Mouse (Mus musculus): Measurements from ENCODE around the gene Foxn3. TPM values are rescaled to one million over a fixed set of nuclear protein-coding genes. Genes with fewer than 3 reads are reported as not detected.

Foxn3 gene
- polyA plus RNA-seq, 1 experiment from 2014 or later: 66.2 TPM

GRCm38 (mm10) chr12:99269396-99269795 is 294.0 kb downstream of the Foxn3 start:
- Histone ChIP-seq H3K4me2 (peak overlapping the region; percentile 33), H3K9me3 (replicated peaks) (no peaks in the 10 kb centered on the region), H3K9ac (no peak overlapping the region), H3K4me1 (replicated peaks) (peaks cover 52% of the 10 kb centered on the region), H3K27me3 (replicated peaks) (no peaks in the 10 kb centered on the region), H3K36me3 (no peaks in the 10 kb centered on the region), H3K27ac (ENCODE audit: poor library complexity, severe bottlenecking) (peak overlapping the region; percentile 71), H3K4me3 (no peak overlapping the region)
- ATAC-seq (ENCODE audit: insufficient number of reproducible peaks, low FRiP score): no peak
- WGBS: 47% methylated on average over 8 of the region's 8 CpGs

GRCm38 (mm10) chr12:99268954-99269353 is 294.4 kb downstream of the Foxn3 start:
- Histone ChIP-seq H3K4me1 (replicated peaks) (peaks cover 51% of the 10 kb centered on the region), H3K27me3 (replicated peaks) (no peaks in the 10 kb centered on the region), H3K4me2 (peak overlapping the region; percentile 33; the same call in 1 of the 2 replicates), H3K36me3 (no peaks in the 10 kb centered on the region), H3K27ac (ENCODE audit: poor library complexity, severe bottlenecking) (peak overlapping the region; percentile 71), H3K9ac (no peak overlapping the region; the same call in 1 of the 2 replicates), H3K4me3 (no peak overlapping the region), H3K9me3 (replicated peaks) (no peaks in the 10 kb centered on the region)
- WGBS: 85% methylated on average over 11 of the region's 11 CpGs
- ATAC-seq (ENCODE audit: insufficient number of reproducible peaks, low FRiP score): no peak

- no peak overlapping the region for H3K4me3 ChIP-seq
- no peak overlapping the region for H3K9ac ChIP-seq
- WGBS: 53% methylated on average over 11 of the region's 11 CpGs
- no peaks in the 10 kb centered on the region for H3K27me3 ChIP-seq (replicated peaks)
- no peak overlapping the region for H3K4me2 ChIP-seq
- H3K27ac ChIP-seq (ENCODE audit: poor library complexity, severe bottlenecking): no peak overlapping the region; the same call in 1 of the 2 replicates
- H3K9me3 ChIP-seq (replicated peaks): no peaks in the 10 kb centered on the region
- peaks cover 56% of the 10 kb centered on the region for H3K4me1 ChIP-seq (replicated peaks)
- no peaks in the 10 kb centered on the region for H3K36me3 ChIP-seq
- ATAC-seq (ENCODE audit: insufficient number of reproducible peaks, low FRiP score): no peak
Measured at GRCm38 (mm10) chr12:99267732-99268131, 295.6 kb downstream of the Foxn3 start.

GRCm38 (mm10) chr12:99266434-99266833 is 296.9 kb downstream of the Foxn3 start:
- peaks cover 67% of the 10 kb centered on the region for H3K4me1 ChIP-seq (replicated peaks)
- no peak for ATAC-seq (ENCODE audit: insufficient number of reproducible peaks, low FRiP score)
- no peaks in the 10 kb centered on the region for H3K36me3 ChIP-seq
- no peaks in the 10 kb centered on the region for H3K9me3 ChIP-seq (replicated peaks)
- no peak overlapping the region for H3K4me2 ChIP-seq
- H3K27me3 ChIP-seq (replicated peaks): no peaks in the 10 kb centered on the region
- 85% methylated on average over 7 of the region's 7 CpGs for WGBS
- H3K9ac ChIP-seq: no peak overlapping the region
- no peak overlapping the region for H3K4me3 ChIP-seq
- H3K27ac ChIP-seq (ENCODE audit: poor library complexity, severe bottlenecking): no peak overlapping the region

GRCm38 (mm10) chr12:99265777-99266176 is 297.6 kb downstream of the Foxn3 start:
- Histone ChIP-seq H3K4me3 (no peak overlapping the region), H3K9ac (no peak overlapping the region), H3K27ac (ENCODE audit: poor library complexity, severe bottlenecking) (no peak overlapping the region), H3K36me3 (no peaks in the 10 kb centered on the region), H3K9me3 (replicated peaks) (no peaks in the 10 kb centered on the region), H3K27me3 (replicated peaks) (no peaks in the 10 kb centered on the region), H3K4me2 (no peak overlapping the region), H3K4me1 (replicated peaks) (peaks cover 72% of the 10 kb centered on the region)
- WGBS: 77% methylated on average over 6 of the region's 6 CpGs
- no peak for ATAC-seq (ENCODE audit: insufficient number of reproducible peaks, low FRiP score)

GRCm38 (mm10) chr12:99264386-99264785 is 299.0 kb downstream of the Foxn3 start:
- Histone ChIP-seq H3K27ac (ENCODE audit: poor library complexity, severe bottlenecking) (no peak overlapping the region), H3K4me2 (no peak overlapping the region), H3K4me3 (no peak overlapping the region), H3K9me3 (replicated peaks) (no peaks in the 10 kb centered on the region), H3K36me3 (no peaks in the 10 kb centered on the region), H3K4me1 (replicated peaks) (peaks cover 73% of the 10 kb centered on the region), H3K9ac (no peak overlapping the region), H3K27me3 (replicated peaks) (no peaks in the 10 kb centered on the region)
- WGBS: 82% methylated on average over 7 of the region's 7 CpGs
- ATAC-seq (ENCODE audit: insufficient number of reproducible peaks, low FRiP score): no peak

- H3K4me1 ChIP-seq (replicated peaks): peaks cover 72% of the 10 kb centered on the region
- no peak overlapping the region for H3K27ac ChIP-seq (ENCODE audit: poor library complexity, severe bottlenecking)
- no peak overlapping the region for H3K9ac ChIP-seq
- H3K9me3 ChIP-seq (replicated peaks): no peaks in the 10 kb centered on the region
- H3K36me3 ChIP-seq: no peaks in the 10 kb centered on the region
- H3K4me3 ChIP-seq: no peak overlapping the region
- 87% methylated on average over 12 of the region's 12 CpGs for WGBS
- no peak for ATAC-seq (ENCODE audit: insufficient number of reproducible peaks, low FRiP score)
- no peaks in the 10 kb centered on the region for H3K27me3 ChIP-seq (replicated peaks)
- H3K4me2 ChIP-seq: no peak overlapping the region
Measured at GRCm38 (mm10) chr12:99263592-99264335, 299.6 kb downstream of the Foxn3 start.

GRCm38 (mm10) chr12:99262840-99263239 is 300.5 kb downstream of the Foxn3 start:
- Histone ChIP-seq H3K4me1 (replicated peaks) (peaks cover 73% of the 10 kb centered on the region), H3K9me3 (replicated peaks) (no peaks in the 10 kb centered on the region), H3K4me3 (no peak overlapping the region), H3K4me2 (no peak overlapping the region), H3K27me3 (replicated peaks) (no peaks in the 10 kb centered on the region), H3K36me3 (no peaks in the 10 kb centered on the region), H3K9ac (no peak overlapping the region), H3K27ac (ENCODE audit: poor library complexity, severe bottlenecking) (no peak overlapping the region)
- 83% methylated on average over 1 of the region's 1 CpGs for WGBS
- no peak for ATAC-seq (ENCODE audit: insufficient number of reproducible peaks, low FRiP score)

- H3K27ac ChIP-seq (ENCODE audit: poor library complexity, severe bottlenecking): no peak overlapping the region
- ATAC-seq (ENCODE audit: insufficient number of reproducible peaks, low FRiP score): no peak
- WGBS: 75% methylated on average over 11 of the region's 11 CpGs
- no peak overlapping the region for H3K9ac ChIP-seq
- H3K9me3 ChIP-seq (replicated peaks): no peaks in the 10 kb centered on the region
- H3K27me3 ChIP-seq (replicated peaks): no peaks in the 10 kb centered on the region
- H3K4me2 ChIP-seq: no peak overlapping the region
- H3K36me3 ChIP-seq: no peaks in the 10 kb centered on the region
- peaks cover 73% of the 10 kb centered on the region for H3K4me1 ChIP-seq (replicated peaks)
- H3K4me3 ChIP-seq: no peak overlapping the region
Measured at GRCm38 (mm10) chr12:99262066-99262599, 301.2 kb downstream of the Foxn3 start.

- peaks cover 74% of the 10 kb centered on the region for H3K4me1 ChIP-seq (replicated peaks)
- no peaks in the 10 kb centered on the region for H3K27me3 ChIP-seq (replicated peaks)
- ATAC-seq (ENCODE audit: insufficient number of reproducible peaks, low FRiP score): no peak
- H3K9ac ChIP-seq: no peak overlapping the region
- H3K4me3 ChIP-seq: no peak overlapping the region
- no peaks in the 10 kb centered on the region for H3K36me3 ChIP-seq
- H3K4me2 ChIP-seq: no peak overlapping the region
- H3K27ac ChIP-seq (ENCODE audit: poor library complexity, severe bottlenecking): no peak overlapping the region
- 66% methylated on average over 10 of the region's 10 CpGs for WGBS
- H3K9me3 ChIP-seq (replicated peaks): no peaks in the 10 kb centered on the region
Measured at GRCm38 (mm10) chr12:99260171-99260570, 303.2 kb downstream of the Foxn3 start.

- WGBS: 7% methylated on average over 5 of the region's 5 CpGs
- Histone ChIP-seq H3K4me2 (peak overlapping the region; percentile 50), H3K4me1 (replicated peaks) (peaks cover 68% of the 10 kb centered on the region), H3K9me3 (replicated peaks) (no peaks in the 10 kb centered on the region), H3K4me3 (no peak overlapping the region), H3K27me3 (replicated peaks) (no peaks in the 10 kb centered on the region), H3K36me3 (no peaks in the 10 kb centered on the region), H3K9ac (no peak overlapping the region), H3K27ac (ENCODE audit: poor library complexity, severe bottlenecking) (peak overlapping the region; percentile 80)
- ATAC-seq (ENCODE audit: insufficient number of reproducible peaks, low FRiP score): peak; percentile 57; the same call in 1 of the 2 replicates
Measured at GRCm38 (mm10) chr12:99257570-99257969, 305.8 kb downstream of the Foxn3 start.
